Mouse (Mus musculus) thymus, adult 2 months (tissue): ENCODE results near the gene Pkd2l1. TPM values are rescaled to one million over a fixed set of nuclear protein-coding genes. Genes with fewer than 3 reads are reported as not detected.
"Not testable (repeated sequence)": the region's sequence is repeated elsewhere in the genome, so short reads cannot be mapped to it uniquely, and the experiment has no call there.

Experiments
- DNase-seq: peaks from one replicate; pipeline ENCODE4 v3.0.0; 2021
- H3K27ac ChIP-seq: fragments of 200-500 bp; 2 replicates; pipeline ENCODE4 v1.5.1; 2012; ENCODE audit warnings: low read length, control low read depth; ENCODE audit not compliant: control insufficient read depth, insufficient read depth
- H3K27me3 ChIP-seq: fragments of 200-500 bp; 2 replicates; pipeline ENCODE4 v1.6.1; 2012; ENCODE audit warnings: mild to moderate bottlenecking, low read length, moderate library complexity, mixed read lengths; ENCODE audit not compliant: control insufficient read depth, insufficient read depth
- H3K36me3 ChIP-seq: fragments of 200-500 bp; 2 replicates; pipeline ENCODE4 v1.6.1; 2012; ENCODE audit warnings: mild to moderate bottlenecking, low read length, moderate library complexity; ENCODE audit not compliant: control insufficient read depth, insufficient read depth
- H3K4me1 ChIP-seq: fragments of 200-500 bp; replicated peaks from 2 replicates; pipeline ENCODE4 v1.6.1; 2012; ENCODE audit warnings: low read length; ENCODE audit not compliant: control insufficient read depth, insufficient read depth
- H3K4me3 ChIP-seq: fragments of 200-500 bp; 2 replicates; pipeline ENCODE4 v1.5.1; 2012; ENCODE audit warnings: mild to moderate bottlenecking, low read length, control low read depth, moderate library complexity; ENCODE audit not compliant: control insufficient read depth, insufficient read depth
- CTCF ChIP-seq: fragments of 200-500 bp; IDR thresholded peaks from 2 replicates; pipeline ENCODE4 v1.5.1; 2012; ENCODE audit warnings: mild to moderate bottlenecking, control low read depth, low read length, moderate library complexity, borderline replicate concordance; ENCODE audit not compliant: control insufficient read depth, poor library complexity, insufficient read depth; ENCODE audit errors: extremely low read depth
- POLR2A ChIP-seq: fragments of 200-500 bp; IDR thresholded peaks from 2 replicates; pipeline ENCODE4 v1.6.1; 2012; ENCODE audit warnings: mild to moderate bottlenecking, low read length, control low read depth, moderate library complexity; ENCODE audit not compliant: control insufficient read depth, poor library complexity, insufficient read depth; ENCODE audit errors: extremely low read depth
- WGBS: fragments of 180-500 bp; shearing (Covaris S2); methylation state at CpG from one replicate; pipeline ENCODE4 v1.1.7; 2018; 5-methylcytosine and 5-hydroxymethylcytosine counted together
- polyA plus RNA-seq: library from polyadenylated mRNA; depleted of rRNA; stranded (reverse); fragments of >200 nt; gene quantifications from 2 replicates; pipeline ENCODE4 v1.2.3, GENCODE M21; 2012

Gene Pkd2l1
- polyA plus RNA-seq, 1 experiment = 0.22 TPM

GRCm38 (mm10) chr19:44132917-44133316, 59.3 kb downstream of the Pkd2l1 start:
- Histone ChIP-seq H3K27ac (no peak overlapping the region), H3K4me1 (no peaks in the 10 kb centered on the region), H3K36me3 (peaks cover 36% of the 10 kb centered on the region), H3K4me3 (no peak overlapping the region), H3K27me3 (no peaks in the 10 kb centered on the region)
- no peak for DNase-seq
- TF ChIP-seq CTCF = no peak
- no peak for TF ChIP-seq POLR2A
- WGBS = 94% methylated on average over 5 of the region's 5 CpGs

DNA sequence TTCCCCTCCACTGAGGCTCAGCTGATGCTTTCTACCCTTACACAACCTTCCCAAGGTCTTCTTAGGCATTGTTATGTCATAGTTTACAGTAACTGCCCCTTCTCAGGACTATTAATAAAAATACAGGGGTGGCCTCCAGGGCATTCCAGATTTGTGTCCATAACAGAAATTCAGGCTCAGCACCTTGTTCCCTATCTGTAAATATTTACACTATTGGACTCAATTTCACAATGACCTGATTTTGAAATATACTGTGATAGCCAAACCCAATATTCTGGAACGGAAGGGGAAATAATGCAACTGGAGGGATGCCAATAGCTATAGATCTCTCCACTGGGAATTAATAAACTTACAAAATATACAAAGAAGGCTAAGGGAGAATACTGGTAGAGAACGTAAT, 63.7 kb downstream of the Pkd2l1 start:
- 95% methylated on average over 2 of the region's 2 CpGs for WGBS
- H3K4me1 ChIP-seq = no peaks in the 10 kb centered on the region
- H3K27me3 ChIP-seq = no peaks in the 10 kb centered on the region
- no peak overlapping the region for H3K4me3 ChIP-seq
- H3K27ac ChIP-seq = no peak overlapping the region
- TF ChIP-seq POLR2A (no peak), CTCF (no peak)
- peaks cover 72% of the 10 kb centered on the region for H3K36me3 ChIP-seq
- DNase-seq = no peak

DNA sequence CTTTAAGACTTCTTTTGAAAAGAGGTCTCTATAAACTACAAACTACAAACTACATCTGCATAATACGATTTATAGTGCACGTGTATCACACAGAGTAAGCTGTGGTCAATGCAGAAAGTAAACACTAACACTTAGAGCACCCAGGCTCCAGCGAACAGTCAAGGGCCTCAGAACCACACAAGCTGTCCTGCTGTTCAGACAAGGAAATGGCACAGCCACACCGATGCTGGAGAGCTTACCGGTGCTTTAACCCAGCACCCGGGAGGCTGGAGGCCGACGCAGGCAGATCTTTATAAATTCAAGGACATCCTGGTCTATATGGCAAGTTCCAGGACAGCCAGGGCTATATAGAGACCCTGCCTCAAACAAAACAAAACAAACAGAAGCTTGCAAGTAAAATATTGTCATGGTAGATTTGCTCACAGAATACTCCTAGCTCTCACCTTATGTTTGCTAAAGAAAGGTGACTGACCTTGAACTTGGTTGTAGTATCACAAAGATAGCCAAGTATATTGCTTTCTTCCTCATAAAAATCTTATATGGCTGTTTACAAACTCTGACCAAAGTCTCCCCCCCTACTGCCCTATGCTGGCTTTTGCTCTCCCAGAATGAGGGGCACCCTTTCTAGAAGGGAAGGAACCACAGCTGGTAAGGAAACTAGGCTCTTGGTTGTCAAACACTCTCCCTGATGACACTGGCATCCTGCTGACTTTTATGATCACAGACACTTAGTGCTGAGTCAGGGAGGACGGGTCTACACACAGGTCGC, 64.3 kb downstream of the Pkd2l1 start:
- no peak for DNase-seq
- Histone ChIP-seq H3K27me3 (no peaks in the 10 kb centered on the region), H3K4me1 (no peaks in the 10 kb centered on the region), H3K4me3 (no peak overlapping the region), H3K36me3 (peaks cover 78% of the 10 kb centered on the region), H3K27ac (no peak overlapping the region)
- TF ChIP-seq POLR2A (no peak), CTCF (no peak)
- WGBS = 97% methylated on average over 10 of the region's 10 CpGs

DNA sequence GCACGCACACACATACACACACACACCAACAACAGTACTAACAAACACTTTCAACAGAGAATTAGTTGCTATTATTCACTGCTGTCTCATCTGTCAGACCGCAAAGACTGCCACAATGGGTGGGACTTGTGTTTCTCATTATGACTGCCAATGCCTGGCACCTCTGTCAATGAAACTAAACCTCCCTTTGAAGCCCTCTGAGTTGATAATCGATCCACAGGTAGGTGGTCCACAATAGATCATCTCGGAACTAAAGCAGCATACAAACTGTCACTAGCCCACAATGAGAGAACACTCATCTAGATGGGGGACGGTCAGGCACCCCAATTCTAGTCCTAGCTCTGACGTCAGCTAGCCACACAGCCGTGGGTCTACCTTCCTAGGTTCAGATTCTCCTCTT, 71.1 kb downstream of the Pkd2l1 start:
- 97% methylated on average over 7 of the region's 7 CpGs for WGBS
- Histone ChIP-seq H3K27ac (no peak overlapping the region), H3K4me1 (no peaks in the 10 kb centered on the region), H3K4me3 (no peak overlapping the region), H3K36me3 (peaks cover 46% of the 10 kb centered on the region), H3K27me3 (no peaks in the 10 kb centered on the region)
- no peak for DNase-seq
- no peak for TF ChIP-seq CTCF
- TF ChIP-seq POLR2A = no peak

DNA sequence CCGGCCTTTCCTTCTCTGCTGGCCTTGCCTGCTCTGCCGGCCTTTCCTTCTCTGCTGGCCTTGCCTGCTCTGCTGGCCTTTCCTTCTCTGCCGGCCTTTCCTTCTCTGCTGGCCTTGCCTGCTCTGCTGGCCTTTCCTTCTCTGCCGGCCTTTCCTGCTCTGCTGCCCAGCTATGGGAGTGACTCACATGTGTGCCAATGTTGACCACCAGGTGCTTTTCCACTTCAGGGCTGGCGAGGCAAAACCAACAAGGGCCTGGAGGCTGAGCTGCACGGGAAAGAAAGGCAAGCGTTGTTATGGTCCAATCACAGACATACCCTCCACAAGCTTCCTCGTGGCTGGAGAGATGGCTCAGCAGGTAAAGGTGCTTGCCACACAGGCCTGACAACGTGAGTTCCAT, 71.6 kb downstream of the Pkd2l1 start:
- not testable (repeated sequence) for H3K4me1 ChIP-seq, H3K27ac ChIP-seq, DNase-seq, H3K4me3 ChIP-seq, H3K27me3 ChIP-seq
- peaks cover 46% of the 10 kb centered on the region for H3K36me3 ChIP-seq
- 96% methylated on average over 9 of the region's 9 CpGs for WGBS

DNA sequence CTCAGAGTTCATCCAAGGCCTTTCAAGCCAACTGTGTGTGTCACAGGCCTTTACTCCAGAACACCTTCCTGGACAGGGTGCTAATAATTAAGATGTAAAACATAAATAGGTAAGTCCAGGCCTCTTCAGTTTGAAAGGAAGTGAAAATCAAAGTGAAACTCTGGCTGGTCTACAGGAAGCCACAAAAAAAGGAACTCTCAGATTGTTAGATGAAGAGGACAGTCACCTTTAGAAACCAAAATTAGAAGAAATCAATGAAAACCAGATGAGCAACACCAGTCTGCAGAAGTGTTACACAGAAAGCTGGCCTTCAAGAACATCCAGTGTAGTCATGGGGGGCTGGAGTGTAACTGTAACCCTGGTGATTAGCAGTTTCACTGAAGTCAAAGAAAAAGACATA, 74.4 kb downstream of the Pkd2l1 start:
- H3K27ac ChIP-seq = no peak overlapping the region

DNA sequence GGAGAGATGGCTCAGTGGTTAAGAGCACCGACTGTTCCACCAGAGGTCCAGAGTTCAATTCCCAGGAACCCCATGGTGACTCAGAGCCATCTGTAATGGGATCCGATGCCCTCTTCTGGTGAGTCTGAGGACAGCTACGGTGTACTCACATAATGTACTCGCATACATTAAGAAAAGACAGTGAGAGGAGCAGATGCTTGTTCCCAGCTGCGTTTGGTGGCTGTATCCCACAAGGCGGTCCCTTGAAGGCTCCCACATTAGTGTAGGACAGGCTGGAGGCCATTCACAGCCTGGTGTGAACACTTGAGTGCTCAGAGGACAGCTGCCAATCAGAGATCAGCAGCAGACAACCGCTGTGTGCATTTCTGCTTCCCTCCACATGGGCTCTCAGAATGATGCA, 80.5 kb downstream of the Pkd2l1 start:
- H3K4me3 ChIP-seq = no peak overlapping the region
- no peaks in the 10 kb centered on the region for H3K27me3 ChIP-seq
- peaks cover 21% of the 10 kb centered on the region for H3K36me3 ChIP-seq
- no peak overlapping the region for H3K27ac ChIP-seq
- WGBS = 86% methylated on average over 7 of the region's 7 CpGs
- H3K4me1 ChIP-seq = peaks cover 7% of the 10 kb centered on the region
- TF ChIP-seq POLR2A (no peak), CTCF (no peak)
- DNase-seq = no peak

More for the DNA sequence above, 74.4 kb downstream of the Pkd2l1 start:
- TF ChIP-seq CTCF = no peak
- no peak for TF ChIP-seq POLR2A
- Histone ChIP-seq H3K4me3 (no peak overlapping the region), H3K36me3 (peaks cover 34% of the 10 kb centered on the region), H3K4me1 (no peaks in the 10 kb centered on the region), H3K27me3 (no peaks in the 10 kb centered on the region)
- no peak for DNase-seq
